7 mouse cellular contexts compared by ENCODE assay signal in genomic region chr3:108295379-108296219, GRCm38 (mm10). TPM values are rescaled to one million over a fixed set of nuclear protein-coding genes. Genes with fewer than 3 reads are reported as not detected.
DNase-seq lines count a peak whose midpoint lies in the region; ATAC-seq and TF ChIP-seq lines count a peak whose summit lies in the region.

No protein-coding gene starts in this region.

- no peak for DNase-seq in ES-E14 (ENCODE audit: low read depth, low spot score)
- peak; percentile 88 for DNase-seq in layer of hippocampus, adult 9-11 months
- DNase-seq in lung, postnatal 25 days (ENCODE audit: low spot score), result peak; percentile 87

- WGBS in heart, embryonic 15.5 days, result 27% methylated on average over 14 of the region's 14 CpGs
- 44% methylated on average over 14 of the region's 14 CpGs for WGBS in stomach, embryonic 15.5 days

- no peaks in the 10 kb centered on the region for H3K9me3 ChIP-seq in ES-E14 (ENCODE audit: control insufficient read depth, insufficient read depth, low read depth, low read length)
- H3K9me3 ChIP-seq in heart, embryonic 15.5 days (replicated peaks), result no peaks in the 10 kb centered on the region
- no peaks in the 10 kb centered on the region for H3K9me3 ChIP-seq in stomach, embryonic 15.5 days

- in situ Hi-C loops in ES-E14 (cut with MboI; ENCODE audit: low sequenced_read_pairs in 2 of 2, unreplicated experiment in 2 of 2), result no loop called here

- peak overlapping the region; percentile 28 to 33; a peak in 2 of 4 replicates for H3K4me3 ChIP-seq in ES-E14 (ENCODE audit: insufficient read depth in 1 of 2, low read depth in 1 of 2, low read length in 2 of 2, poor library complexity in 1 of 2, severe bottlenecking in 1 of 2)
- peak overlapping the region; percentile 28 for H3K4me3 ChIP-seq in bone marrow macrophage, adult 2 months (ENCODE audit: insufficient read depth, low read length)
- H3K4me3 ChIP-seq in heart, embryonic 15.5 days, result peak overlapping the region; percentile 29
- no peak overlapping the region for H3K4me3 ChIP-seq in stomach, embryonic 15.5 days (replicated peaks)

- TF ChIP-seq CTCF in bone marrow macrophage, adult 2 months (IDR thresholded peaks at IDR 0.05; ENCODE audit: low read depth, low read length), result no peak

- no peaks in the 10 kb centered on the region for H3K36me3 ChIP-seq in ES-E14 (ENCODE audit: control insufficient read depth, insufficient read depth, low read length, poor library complexity, severe bottlenecking)
- H3K36me3 ChIP-seq in heart, embryonic 15.5 days, result no peaks in the 10 kb centered on the region
- H3K36me3 ChIP-seq in stomach, embryonic 15.5 days, result no peaks in the 10 kb centered on the region

- H3K4me2 ChIP-seq in heart, embryonic 15.5 days, result peak overlapping the region; percentile 59
- peak overlapping the region; percentile 14 for H3K4me2 ChIP-seq in stomach, embryonic 15.5 days

- peaks cover 6 to 22% of the 10 kb centered on the region in 2 experiments; a peak in 3 of 4 replicates for H3K4me1 ChIP-seq in ES-E14 (ENCODE audit: control insufficient read depth in 2 of 2, insufficient read depth in 2 of 2, low read length in 2 of 2, poor library complexity in 1 of 2)
- H3K4me1 ChIP-seq in bone marrow macrophage, adult 2 months (ENCODE audit: control insufficient read depth, insufficient read depth, low read length), result peaks cover 52% of the 10 kb centered on the region
- H3K4me1 ChIP-seq in heart, embryonic 15.5 days (replicated peaks), result peaks cover 57% of the 10 kb centered on the region
- peaks cover 46% of the 10 kb centered on the region for H3K4me1 ChIP-seq in stomach, embryonic 15.5 days

- peak overlapping the region; percentile 53; the same call in 1 of the 2 replicates for H3K9ac ChIP-seq in ES-E14 (ENCODE audit: insufficient read depth, low read depth, low read length, poor library complexity, severe bottlenecking)
- H3K9ac ChIP-seq in heart, embryonic 15.5 days, result no peak overlapping the region
- H3K9ac ChIP-seq in stomach, embryonic 15.5 days, result no peak overlapping the region

- TF ChIP-seq POLR2A in bone marrow macrophage, adult 2 months (IDR thresholded peaks at IDR 0.05; ENCODE audit: borderline replicate concordance, low read depth, low read length), result no peak

- peak overlapping the region; percentile 55; the same call in 1 of the 2 replicates for H3K27ac ChIP-seq in ES-E14 (ENCODE audit: insufficient read depth, low read depth, low read length, poor library complexity, severe bottlenecking)
- H3K27ac ChIP-seq in bone marrow macrophage, adult 2 months (ENCODE audit: insufficient read depth, low read depth, low read length), result peak overlapping the region; percentile 86
- peak overlapping the region; percentile 72 for H3K27ac ChIP-seq in heart, embryonic 15.5 days
- H3K27ac ChIP-seq in stomach, embryonic 15.5 days, result peak overlapping the region; percentile 31

- ATAC-seq in erythroid progenitor cell, adult 5-6 weeks (replicated peaks; ENCODE audit: low FRiP score, poor library complexity, severe bottlenecking), result 0 out of 2 replicates have a peak, but pooled peaks have one; percentile 5
- no peak for ATAC-seq in heart, embryonic 15.5 days (replicated peaks; ENCODE audit: insufficient number of reproducible peaks, insufficient read depth, low FRiP score, low read depth)
- no peak for ATAC-seq in stomach, embryonic 15.5 days (ENCODE audit: insufficient read depth, low FRiP score, low read depth)

- H3K27me3 ChIP-seq in heart, embryonic 15.5 days, result no peaks in the 10 kb centered on the region
- H3K27me3 ChIP-seq in stomach, embryonic 15.5 days (replicated peaks), result no peaks in the 10 kb centered on the region

TF ChIP-seq in ES-E14, 5 proteins besides CTCF, POLR2A, EP300 and RAD21:
- TF ChIP-seq CHD2 (IDR thresholded peaks at IDR 0.05; ENCODE audit: low read depth, low read length) (no peak), HCFC1 (IDR thresholded peaks at IDR 0.05; ENCODE audit: borderline replicate concordance, insufficient read depth, low read length) (no peak), ZC3H11A (IDR thresholded peaks at IDR 0.05; ENCODE audit: borderline replicate concordance, low read depth, low read length) (no peak), MAFK (IDR thresholded peaks at IDR 0.05; ENCODE audit: insufficient read depth, low read depth, low read length) (no peak), ZNF384 (IDR thresholded peaks at IDR 0.05; ENCODE audit: low read depth, low read length) (no peak)

RNA-seq across cellular contexts. Expression of gene Sort1, which starts 11.7 kb away (rescaled TPM):
- total RNA-seq in ES-E14 (2012; rRNA removed), result 21.2 and 30.5 TPM in 2 replicates
- polyA plus RNA-seq in bone marrow macrophage, adult 2 months (2012; ENCODE audit: insufficient read depth, insufficient read length, missing spikeins), result 30.0 and 33.3 TPM in 2 replicates
- total RNA-seq in erythroid progenitor cell, adult 5-6 weeks (2015; ENCODE audit: low replicate concordance), result 12.3 and 15.9 TPM in 2 replicates
- 8.7 and 10.8 TPM in 2 replicates for total RNA-seq in erythroid progenitor cell, adult 5-6 weeks (2017; ENCODE audit: low replicate concordance)
- 10.2 and 13.9 TPM in 2 replicates for polyA plus RNA-seq in heart, embryonic 15.5 days (2015; fragmentation: Nextera tagmentation; extraction: Ambion mirVana)
- polyA plus RNA-seq in stomach, embryonic 15.5 days (2015; fragmentation: Nextera tagmentation; extraction: Ambion mirVana), result 12.4 and 14.2 TPM in 2 replicates

RNA-seq across cellular contexts. Expression of gene Psma5, which starts 38.9 kb away (rescaled TPM):
- 172 and 248 TPM in 2 replicates for total RNA-seq in ES-E14 (2012; rRNA removed)
- polyA plus RNA-seq in bone marrow macrophage, adult 2 months (2012; ENCODE audit: insufficient read depth, insufficient read length, missing spikeins), result 128 and 156 TPM in 2 replicates
- total RNA-seq in erythroid progenitor cell, adult 5-6 weeks (2015; ENCODE audit: low replicate concordance), result 78.8 and 93.0 TPM in 2 replicates
- 49.7 and 86.5 TPM in 2 replicates for total RNA-seq in erythroid progenitor cell, adult 5-6 weeks (2017; ENCODE audit: low replicate concordance)
- 174 and 197 TPM in 2 replicates for polyA plus RNA-seq in heart, embryonic 15.5 days (2015; fragmentation: Nextera tagmentation; extraction: Ambion mirVana)
- 254 and 273 TPM in 2 replicates for polyA plus RNA-seq in stomach, embryonic 15.5 days (2015; fragmentation: Nextera tagmentation; extraction: Ambion mirVana)

Comparison
In these comparisons a context has a peak if more than half of its experiments do, and no peak if none do; other contexts are left out.
1. H3K27ac ChIP-seq: peak in every context shown above with its lines; median percentile 86 in bone marrow macrophage, adult 2 months; 72 in heart, embryonic 15.5 days; 55 in ES-E14; 31 in stomach, embryonic 15.5 days.